Mouse (Mus musculus): ENCODE measurements around the gene Tas1r3.

The Tas1r3 gene

GRCm38 (mm10) chr4:155886330-155886729 lies 23.2 kb upstream of the Tas1r3 start:
- no peak for DNase-seq

DNA sequence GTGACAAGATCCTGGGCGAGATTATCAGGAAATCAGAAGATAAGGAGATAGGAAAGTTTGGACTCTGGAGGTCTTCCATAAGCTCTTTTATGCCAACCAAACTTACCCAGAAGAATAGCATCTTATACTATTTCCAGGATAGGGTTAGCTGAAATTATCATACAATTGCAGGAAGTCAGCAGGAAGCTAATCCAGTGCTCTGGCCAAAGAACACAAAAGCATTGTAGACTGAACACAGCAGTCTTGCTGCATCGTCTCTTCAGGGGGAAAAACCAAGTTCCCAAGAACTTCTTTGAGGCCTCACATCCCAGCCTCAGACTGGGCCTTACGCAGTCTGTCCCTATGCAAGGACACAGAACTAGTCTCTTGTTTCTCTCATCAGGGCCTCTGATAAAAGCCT lies 20.4 kb upstream of the Tas1r3 start:
- no peak for DNase-seq

DNA sequence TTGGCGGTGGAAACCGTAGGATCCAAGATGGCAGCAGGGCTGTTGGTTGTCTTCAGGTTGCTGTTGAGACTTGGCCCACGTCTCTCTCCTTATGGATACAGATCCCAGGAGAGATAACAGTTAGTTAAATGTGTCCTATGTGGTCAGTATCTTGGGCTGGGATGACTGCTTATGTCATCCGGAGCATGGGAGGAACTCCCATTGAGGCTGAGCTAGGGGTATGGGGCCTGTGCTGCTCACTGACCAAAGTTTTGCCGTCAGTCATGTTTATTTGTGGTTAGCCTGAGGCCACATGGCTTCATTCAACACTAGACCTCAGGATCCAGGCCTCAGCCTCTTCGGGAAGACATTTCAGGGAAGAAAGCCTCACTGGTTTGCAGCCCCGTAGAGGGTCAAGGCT lies 8.2 kb upstream of the Tas1r3 start:
- peak; percentile 4 for DNase-seq

- DNase-seq: peak; percentile 95
Observed at GRCm38 (mm10) chr4:155869317-155870033, 6.3 kb upstream of the Tas1r3 start, which contains the start of the genes Cptp and Ints11. Gene Cptp, minus strand, starts transcription at chr4:155869440. Gene Ints11, plus strand, starts transcription at chr4:155869546.

- no peak for DNase-seq
Observed at GRCm38 (mm10) chr4:155868614-155869298, 5.6 kb upstream of the Tas1r3 start.

- DNase-seq: no peak
Observed at GRCm38 (mm10) chr4:155861787-155862186, 1.4 kb downstream of the Tas1r3 start.

GRCm38 (mm10) chr4:155859318-155859717 lies 3.8 kb downstream of the Tas1r3 start:
- DNase-seq: no peak

DNA sequence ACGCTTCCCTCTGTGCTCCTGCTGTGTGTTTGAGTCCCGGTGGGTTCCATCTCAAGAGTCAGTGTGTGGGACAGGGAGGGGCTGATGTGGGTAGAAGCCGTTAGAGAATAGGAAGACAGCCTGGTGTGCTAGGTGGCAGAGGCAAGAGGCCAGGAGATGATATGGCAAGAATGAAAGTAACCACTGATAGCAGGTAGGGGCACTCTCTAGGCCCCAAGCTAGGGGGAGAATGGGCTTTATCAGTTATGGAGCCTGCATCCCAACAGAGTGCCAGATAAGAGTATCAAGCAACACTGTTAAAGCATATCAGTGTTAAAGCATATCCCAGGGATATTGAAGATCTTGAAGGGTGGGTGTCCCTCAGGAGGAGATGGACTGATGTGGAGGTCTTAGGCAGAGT lies 6.3 kb downstream of the Tas1r3 start:
- no peak for DNase-seq

GRCm38 (mm10) chr4:155856071-155856470 lies 7.1 kb downstream of the Tas1r3 start:
- no peak for DNase-seq

DNA sequence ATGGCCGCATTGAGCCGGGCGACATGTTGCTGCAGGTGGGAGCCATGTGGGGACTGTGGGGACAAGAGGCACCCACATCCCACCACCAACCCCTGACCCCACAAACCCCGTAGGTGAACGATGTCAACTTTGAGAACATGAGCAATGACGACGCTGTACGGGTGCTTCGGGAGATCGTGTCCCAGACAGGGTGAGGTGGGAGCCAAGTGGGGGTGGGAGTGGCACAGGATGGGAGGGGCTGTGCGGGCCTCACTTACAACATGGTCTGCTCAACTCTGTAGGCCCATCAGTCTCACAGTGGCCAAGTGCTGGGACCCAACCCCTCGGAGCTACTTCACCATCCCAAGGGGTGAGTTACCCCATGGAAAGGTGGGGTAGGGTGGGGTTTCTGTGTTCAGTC lies 8.2 kb downstream of the Tas1r3 start:
- no peak for DNase-seq

GRCm38 (mm10) chr4:155853421-155853820 lies 9.7 kb downstream of the Tas1r3 start:
- DNase-seq: no peak

- peak; percentile 53 for DNase-seq
Observed at GRCm38 (mm10) chr4:155851951-155852411, 11.2 kb downstream of the Tas1r3 start.

DNA sequence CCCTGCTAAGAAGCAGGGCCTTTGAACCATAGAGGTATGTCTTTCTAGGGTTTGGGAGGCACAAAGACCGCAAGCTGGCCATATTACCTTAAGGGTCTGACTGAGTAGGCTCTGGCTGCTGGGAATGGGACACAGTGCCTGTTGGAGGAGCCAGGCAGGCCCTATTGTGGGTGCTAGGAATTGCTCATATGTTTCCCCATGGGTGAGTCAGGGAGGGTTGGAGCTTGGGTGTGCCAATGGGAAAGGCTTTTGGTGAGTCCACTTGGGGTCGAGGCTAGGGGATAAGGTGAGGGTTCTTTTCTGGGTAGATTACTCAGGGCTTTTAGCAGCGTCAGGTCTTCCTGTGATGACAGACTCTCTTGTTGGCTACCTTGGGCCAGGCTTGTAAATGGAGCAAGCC lies 11.8 kb downstream of the Tas1r3 start:
- no peak for DNase-seq

DNA sequence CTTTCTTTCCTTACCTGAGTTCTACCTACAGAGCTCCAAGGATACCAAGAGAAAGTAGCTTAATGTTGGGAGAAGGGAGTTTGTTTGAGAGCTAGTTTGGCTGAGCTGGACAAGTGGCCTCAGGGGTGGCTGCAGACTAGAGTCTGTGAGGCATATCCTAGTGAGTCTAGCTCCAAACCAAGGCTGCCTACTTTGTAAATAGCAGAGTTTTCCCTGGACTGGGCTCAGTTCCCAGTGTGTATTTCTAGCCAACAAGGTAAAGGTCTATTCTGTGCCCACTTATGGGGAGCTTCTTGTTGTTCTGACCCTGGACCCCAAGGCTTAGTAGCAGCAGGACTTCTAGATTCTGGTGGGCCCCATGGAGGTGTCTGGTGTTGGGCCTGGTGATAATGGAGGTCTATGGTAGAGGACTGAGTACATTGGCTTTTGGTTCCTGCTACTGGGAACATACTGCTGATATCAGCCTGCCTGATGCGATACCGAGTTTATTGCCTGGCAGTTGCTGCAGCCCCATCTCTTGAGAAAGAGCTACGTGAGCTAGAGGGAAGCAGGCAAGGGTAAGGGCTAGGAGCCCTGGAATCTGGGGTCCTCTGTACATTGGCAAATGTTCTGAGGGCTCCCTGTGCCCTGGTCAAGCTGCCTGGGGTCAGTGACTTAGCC lies 13.2 kb downstream of the Tas1r3 start:
- no peak for DNase-seq

DNA sequence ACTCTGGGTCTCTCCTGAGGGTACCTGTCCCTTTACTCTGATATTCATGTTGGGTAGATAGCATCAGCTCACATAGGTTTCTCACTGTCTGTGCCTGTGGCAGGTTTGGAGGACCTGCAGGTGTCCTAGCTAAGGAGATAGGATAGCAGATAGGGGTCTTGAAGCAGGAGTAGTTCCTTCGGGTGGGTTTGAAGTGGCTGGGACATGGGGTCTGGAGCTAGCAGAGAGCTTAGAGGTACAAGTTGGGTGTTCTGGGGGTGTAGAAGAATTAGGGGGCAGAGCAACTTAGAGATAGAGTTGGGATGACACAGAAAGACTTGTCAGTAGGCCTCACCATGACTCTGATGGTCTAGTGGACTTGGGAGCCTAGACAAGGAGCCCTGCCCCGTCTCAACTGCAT lies 13.8 kb downstream of the Tas1r3 start:
- no peak for DNase-seq

- no peak for DNase-seq
Observed at GRCm38 (mm10) chr4:155848434-155849095, 14.6 kb downstream of the Tas1r3 start.

DNA sequence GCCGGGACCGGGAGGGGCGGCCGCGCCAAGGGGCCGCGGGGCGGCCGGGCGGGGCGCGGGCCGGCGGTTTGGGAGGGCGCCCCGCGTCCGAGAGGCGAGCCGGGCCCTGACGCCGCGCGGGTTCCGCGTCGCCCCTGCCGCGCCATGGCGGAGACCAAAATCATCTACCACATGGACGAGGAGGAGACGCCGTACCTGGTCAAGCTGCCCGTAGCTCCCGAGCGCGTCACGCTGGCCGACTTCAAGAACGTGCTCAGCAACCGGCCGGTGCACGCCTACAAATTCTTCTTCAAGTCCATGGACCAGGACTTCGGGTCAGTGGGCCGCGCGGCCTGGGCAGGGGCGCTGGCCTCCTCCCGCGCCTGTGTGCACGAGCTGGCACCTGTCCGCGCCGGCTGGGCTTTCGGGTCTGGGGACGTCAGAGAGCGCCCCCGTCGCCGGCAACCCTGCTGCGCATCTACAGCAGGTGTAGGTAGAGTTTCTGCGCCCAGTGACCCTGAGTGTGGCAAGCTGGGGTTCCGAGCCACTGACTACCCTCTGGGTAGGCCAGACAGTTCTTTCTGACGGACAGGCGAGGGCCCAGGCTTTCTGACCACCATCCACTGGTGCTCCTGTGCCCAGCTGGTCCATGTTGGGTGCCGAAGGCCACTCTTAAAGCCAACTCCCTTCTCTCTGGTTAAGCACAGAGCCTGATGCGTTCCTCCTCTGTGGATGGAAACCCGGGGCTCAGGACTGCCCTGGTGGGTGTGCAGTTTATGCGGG lies 15.4 kb downstream of the Tas1r3 start:
- DNase-seq: no peak

DNA sequence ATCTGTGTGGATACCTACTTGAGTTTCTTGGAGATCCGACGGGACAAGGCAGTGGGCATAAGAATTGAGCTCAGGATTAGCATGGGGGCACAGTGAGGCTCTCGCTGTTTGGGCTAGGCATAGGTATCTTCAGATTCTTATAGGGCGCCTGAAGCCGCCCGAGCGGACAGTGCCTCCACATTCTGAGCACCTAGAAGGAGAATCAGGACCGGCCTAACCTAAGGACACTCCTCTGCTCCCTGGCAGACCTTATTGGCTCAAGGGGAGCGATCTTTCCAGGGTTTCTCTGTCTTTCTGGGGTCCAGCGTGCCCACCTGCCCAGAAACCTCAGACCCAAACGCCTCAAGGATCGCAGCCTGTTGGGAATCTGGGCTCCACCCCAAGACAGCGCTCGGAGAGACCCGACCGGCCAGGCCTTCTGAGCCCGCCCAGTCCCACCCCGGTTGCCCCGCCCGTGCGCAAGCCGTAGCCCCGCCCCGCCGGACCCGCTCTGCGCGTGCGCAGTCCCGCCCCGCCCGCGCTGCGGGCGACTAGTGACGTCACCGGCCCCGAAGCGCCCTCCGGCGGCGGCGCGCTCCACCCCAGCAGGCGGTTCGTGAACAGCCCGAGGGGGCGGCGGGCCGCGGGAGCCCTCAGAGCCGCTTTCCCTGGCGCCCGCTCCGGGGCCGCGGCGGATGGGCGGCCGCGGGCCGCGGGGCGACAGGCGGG lies 16.1 kb downstream of the Tas1r3 start, which contains the start of gene Dvl1:
Dvl1 (plus strand) TSS at position 532 of the 708 bp plus-strand sequence.
- peak; percentile 93 for DNase-seq

GRCm38 (mm10) chr4:155843231-155843630 lies 19.9 kb downstream of the Tas1r3 start:
- DNase-seq: no peak

DNA sequence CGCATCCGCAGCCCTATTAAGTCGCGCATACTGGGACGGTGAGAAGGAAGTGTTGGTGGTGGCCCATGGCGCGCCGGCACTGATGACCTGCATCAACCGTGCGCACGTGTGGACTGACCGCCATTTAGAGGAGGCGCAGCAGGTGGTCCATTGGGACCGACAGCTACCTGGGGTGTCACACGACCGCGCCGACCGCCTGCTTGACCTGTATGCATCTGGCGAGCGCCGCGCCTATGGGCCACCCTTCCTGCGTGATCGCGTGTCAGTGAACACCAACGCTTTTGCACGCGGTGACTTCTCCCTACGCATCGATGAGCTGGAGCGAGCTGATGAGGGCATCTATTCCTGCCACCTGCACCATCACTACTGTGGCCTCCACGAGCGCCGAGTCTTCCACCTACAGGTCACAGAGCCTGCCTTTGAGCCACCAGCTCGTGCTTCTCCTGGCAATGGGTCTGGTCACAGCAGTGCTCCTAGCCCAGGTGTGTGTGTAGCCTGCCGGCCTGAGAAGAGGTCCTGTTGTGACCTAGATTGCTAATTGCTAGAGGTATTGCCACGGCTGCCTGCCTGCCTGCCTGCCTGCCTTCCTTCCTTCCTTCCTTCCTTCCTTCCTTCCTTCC lies 21.4 kb downstream of the Tas1r3 start:
- peak; percentile 46 for DNase-seq

GRCm38 (mm10) chr4:155841003-155841454 lies 22.1 kb downstream of the Tas1r3 start:
- DNase-seq: peak; percentile 34

All from cerebellum, adult 11 months (tissue).